In the genomic region with DNA sequence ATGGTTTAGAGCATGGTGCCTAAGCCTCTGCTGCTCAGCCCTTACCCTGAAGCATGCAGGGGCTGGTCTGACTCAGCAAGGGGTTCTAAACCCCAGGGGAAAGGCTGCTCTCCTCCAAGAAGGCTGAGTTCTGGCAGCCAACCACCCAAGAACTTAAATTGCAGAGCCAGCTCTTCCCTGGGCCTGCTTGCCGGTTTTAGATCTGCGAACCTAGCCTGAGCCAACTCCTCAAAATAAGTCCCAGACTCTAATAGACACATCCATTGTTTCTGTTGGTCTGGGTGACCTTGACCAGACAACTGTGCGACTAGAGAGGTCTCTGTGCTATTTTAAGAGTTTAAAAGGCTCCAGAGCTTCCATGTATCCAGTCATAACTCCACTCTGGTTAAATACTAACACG, we compare ENCODE assay signal across 11 mouse cellular contexts. TPM values are rescaled to one million over a fixed set of nuclear protein-coding genes. Genes with fewer than 3 reads are reported as not detected.
DNase-seq lines count a peak whose midpoint lies in the region; ATAC-seq and TF ChIP-seq lines count a peak whose summit lies in the region.
"Had no signal": no experiment of that assay in that cellular context is flagged by ENCODE, and none has a peak within 500 bp of the region (broad histone marks: within the 10 kb centered on the region; RNA-seq: fewer than 3 reads in every experiment).

No protein-coding gene starts in this region.

- H3K27me3 ChIP-seq in embryonic facial prominence, embryonic 14.5 days (replicated peaks; ENCODE audit: control insufficient read depth, insufficient read depth, low read length): no peaks in the 10 kb centered on the region
- no peaks in the 10 kb centered on the region for H3K27me3 ChIP-seq in heart, embryonic 14.5 days (ENCODE audit: control insufficient read depth, insufficient read depth, low read length)
- no peaks in the 10 kb centered on the region for H3K27me3 ChIP-seq in midbrain, postnatal 0 days (ENCODE audit: insufficient read depth, low read length)

- no peak overlapping the region for H3K4me3 ChIP-seq in layer of hippocampus, adult 2 months
- no peak overlapping the region for H3K4me3 ChIP-seq in embryonic facial prominence, embryonic 14.5 days (ENCODE audit: low read depth, low read length)
- H3K4me3 ChIP-seq in heart, embryonic 14.5 days (ENCODE audit: control insufficient read depth in 1 of 2, insufficient read depth in 1 of 2, low read depth in 1 of 2, low read length in 2 of 2): no peak overlapping the region
- H3K4me3 ChIP-seq in midbrain, postnatal 0 days (ENCODE audit: low read depth, low read length): no peak overlapping the region

- 70% methylated on average over 4 of the region's 4 CpGs for WGBS in embryonic facial prominence, embryonic 14.5 days
- WGBS in heart, embryonic 14.5 days: 23% methylated on average over 4 of the region's 4 CpGs
- WGBS in midbrain, postnatal 0 days: 60% methylated on average over 4 of the region's 4 CpGs

- H3K4me2 ChIP-seq in embryonic facial prominence, embryonic 14.5 days (ENCODE audit: low read depth, low read length): no peak overlapping the region
- peak overlapping the region; percentile 44 for H3K4me2 ChIP-seq in heart, embryonic 14.5 days (ENCODE audit: low read length)
- no peak overlapping the region for H3K4me2 ChIP-seq in midbrain, postnatal 0 days (ENCODE audit: low read depth, low read length, poor library complexity, severe bottlenecking)

- 0 out of 2 replicates have a peak, but pooled peaks cover 9% of the 10 kb centered on the region for H3K36me3 ChIP-seq in embryonic facial prominence, embryonic 14.5 days (ENCODE audit: control insufficient read depth, insufficient read depth, low read length)
- H3K36me3 ChIP-seq in heart, embryonic 14.5 days (ENCODE audit: control insufficient read depth, insufficient read depth, low read length): peaks cover 14% of the 10 kb centered on the region
- H3K36me3 ChIP-seq in midbrain, postnatal 0 days (ENCODE audit: insufficient read depth, low read length): peaks cover 6% of the 10 kb centered on the region; the same call in 1 of the 2 replicates

- peak overlapping the region; percentile 58 for H3K27ac ChIP-seq in layer of hippocampus, adult 2 months
- 0 out of 2 replicates have a peak overlapping the region, but pooled peaks have one; percentile 1 for H3K27ac ChIP-seq in embryonic facial prominence, embryonic 14.5 days (replicated peaks; ENCODE audit: low read depth, low read length)
- H3K27ac ChIP-seq in heart, embryonic 14.5 days (replicated peaks in 1 of 2; ENCODE audit: control insufficient read depth in 1 of 2, insufficient read depth in 1 of 2, low read depth in 2 of 2, low read length in 2 of 2): peak overlapping the region; percentile 94 to 96
- peak overlapping the region; percentile 48 for H3K27ac ChIP-seq in midbrain, postnatal 0 days (ENCODE audit: low read depth, low read length)

- no peaks in the 10 kb centered on the region for H3K9me3 ChIP-seq in embryonic facial prominence, embryonic 14.5 days (ENCODE audit: control insufficient read depth, low read length)
- no peaks in the 10 kb centered on the region for H3K9me3 ChIP-seq in heart, embryonic 14.5 days (ENCODE audit: control insufficient read depth, low read length)
- H3K9me3 ChIP-seq in midbrain, postnatal 0 days (ENCODE audit: low read length): no peaks in the 10 kb centered on the region

- DNase-seq in layer of hippocampus, adult 2 months (ENCODE audit: low spot score in 2 of 2): no peak
- no peak for DNase-seq in layer of hippocampus, adult 8-10 months (ENCODE audit: low spot score in 2 of 2)
- no peak for DNase-seq in embryonic facial prominence, embryonic 14.5 days (ENCODE audit: low spot score)
- DNase-seq in midbrain, postnatal 0 days (ENCODE audit: low spot score): no peak
- no peak for DNase-seq in spleen, postnatal 14 days (ENCODE audit: low spot score in 2 of 2)
- no peak for DNase-seq in spleen, adult 12 weeks (ENCODE audit: low spot score)
- DNase-seq: adrenal gland, adult 2 months; cerebellum, postnatal 10 days; left cerebral cortex, postnatal 4 days; right cerebral cortex, adult 18-20 months had no signal

- no peaks in the 10 kb centered on the region for H3K4me1 ChIP-seq in embryonic facial prominence, embryonic 14.5 days (ENCODE audit: control insufficient read depth, insufficient read depth, low read length)
- H3K4me1 ChIP-seq in heart, embryonic 14.5 days (ENCODE audit: control insufficient read depth in 2 of 2, insufficient read depth in 2 of 2, low read length in 2 of 2): peaks cover 16 to 46% of the 10 kb centered on the region in 2 experiments
- peaks cover 7% of the 10 kb centered on the region; the same call in 1 of the 2 replicates for H3K4me1 ChIP-seq in midbrain, postnatal 0 days (ENCODE audit: insufficient read depth, low read length)

- H3K9ac ChIP-seq in embryonic facial prominence, embryonic 14.5 days (ENCODE audit: low read depth, low read length): no peak overlapping the region
- H3K9ac ChIP-seq in heart, embryonic 14.5 days (ENCODE audit: low read length): peak overlapping the region; percentile 59
- H3K9ac ChIP-seq in midbrain, postnatal 0 days (replicated peaks; ENCODE audit: low read length, poor library complexity, severe bottlenecking): no peak overlapping the region

- no peak for TF ChIP-seq CTCF in layer of hippocampus, adult 2 months (conservative IDR thresholded peaks at IDR 0.05)
- no peak for TF ChIP-seq CTCF in midbrain, postnatal 0 days (IDR thresholded peaks at IDR 0.05)

- no peak for ATAC-seq in embryonic facial prominence, embryonic 14.5 days (ENCODE audit: low read depth)
- ATAC-seq in heart, embryonic 14.5 days (ENCODE audit: insufficient number of reproducible peaks, insufficient read depth, low FRiP score, low read depth): no peak
- ATAC-seq in midbrain, postnatal 0 days (ENCODE audit: low FRiP score): no peak

RNA-seq across cellular contexts. Expression of gene Pink1, which starts 2.4 kb away (rescaled TPM):
- 100 to 1,000 TPM; 245 to 254 TPM for total RNA-seq in layer of hippocampus, adult 2 months (2021)
- total RNA-seq in layer of hippocampus, adult 8-10 months (2022): 100 to 1,000 TPM; 264 to 292 (median 274) TPM
- 30.5 and 32.6 TPM in 2 replicates for polyA plus RNA-seq in embryonic facial prominence, embryonic 14.5 days (2014; fragmentation: Nextera tagmentation; extraction: Ambion mirVana)
- polyA plus RNA-seq in heart, embryonic 14.5 days (2014; fragmentation: Nextera tagmentation; extraction: Ambion mirVana): 43.2 and 50.9 TPM in 2 replicates
- 255 and 261 TPM in 2 replicates for total RNA-seq in midbrain, postnatal 0 days (2014; rRNA removed)
- 149 and 150 TPM in 2 replicates for polyA plus RNA-seq in midbrain, postnatal 0 days (2015; fragmentation: Nextera tagmentation; extraction: Ambion mirVana)

RNA-seq across cellular contexts. Expression of gene Ddost, which starts 19.2 kb away (rescaled TPM):
- total RNA-seq in layer of hippocampus, adult 2 months (2021): 10 to 100 TPM; 93.1 to 93.5 TPM
- 10 to 100 TPM; 90.5 to 99.3 (median 97.2) TPM for total RNA-seq in layer of hippocampus, adult 8-10 months (2022)
- 332 and 343 TPM in 2 replicates for polyA plus RNA-seq in embryonic facial prominence, embryonic 14.5 days (2014; fragmentation: Nextera tagmentation; extraction: Ambion mirVana)
- 267 and 277 TPM in 2 replicates for polyA plus RNA-seq in heart, embryonic 14.5 days (2014; fragmentation: Nextera tagmentation; extraction: Ambion mirVana)
- total RNA-seq in midbrain, postnatal 0 days (2014; rRNA removed): 203 and 215 TPM in 2 replicates
- polyA plus RNA-seq in midbrain, postnatal 0 days (2015; fragmentation: Nextera tagmentation; extraction: Ambion mirVana): 207 and 220 TPM in 2 replicates

RNA-seq across cellular contexts. Expression of gene Cda, which starts 44.0 kb away (rescaled TPM):
- 1 to 10 TPM; 1.9 to 3.2 TPM for total RNA-seq in layer of hippocampus, adult 2 months (2021)
- total RNA-seq in layer of hippocampus, adult 8-10 months (2022): 1 to 10 TPM; 2.0 to 3.2 (median 2.7) TPM
- polyA plus RNA-seq in embryonic facial prominence, embryonic 14.5 days (2014; fragmentation: Nextera tagmentation; extraction: Ambion mirVana): 6.3 and 10.1 TPM in 2 replicates
- polyA plus RNA-seq in heart, embryonic 14.5 days (2014; fragmentation: Nextera tagmentation; extraction: Ambion mirVana): 11.5 and 14.1 TPM in 2 replicates
- 9.1 and 9.6 TPM in 2 replicates for total RNA-seq in midbrain, postnatal 0 days (2014; rRNA removed)
- polyA plus RNA-seq in midbrain, postnatal 0 days (2015; fragmentation: Nextera tagmentation; extraction: Ambion mirVana): 9.2 and 12.2 TPM in 2 replicates

Comparison
In these comparisons a context has a peak if more than half of its experiments do, and no peak if none do; other contexts are left out.
1. H3K27ac ChIP-seq: peak in every context shown above with its lines; median percentile 95 in heart, embryonic 14.5 days; 58 in layer of hippocampus, adult 2 months; 48 in midbrain, postnatal 0 days; 1 in embryonic facial prominence, embryonic 14.5 days.